Mouse (Mus musculus) stomach, embryonic 14.5 days (tissue): Measurements from ENCODE around the gene Rab8b. TPM values are rescaled to one million over a fixed set of nuclear protein-coding genes. Genes with fewer than 3 reads are reported as not detected.
A peak's percentile ranks its signal among the peaks of the same experiment; 100 is the strongest.
"Not testable (repeated sequence)": the region's sequence is repeated elsewhere in the genome, so short reads cannot be mapped to it uniquely, and the experiment has no call there.

Experiments used
- ATAC-seq: fragments of 200-750 bp; cut with Nextera tagmentation; 2 replicates; pipeline ENCODE4 v1.8.0; 2017; ENCODE audit warnings: low read depth, moderate TSS enrichment; ENCODE audit not compliant: insufficient number of reproducible peaks, insufficient read depth, low FRiP score
- H3K27ac ChIP-seq: fragments of 300-500 bp; sonication (generic); 2 replicates; pipeline ENCODE4 v1.5.1; 2014; ENCODE audit warnings: mild to moderate bottlenecking, low read length, moderate library complexity, mixed read lengths
- H3K27me3 ChIP-seq: fragments of 300-500 bp; sonication (generic); 2 replicates; pipeline ENCODE4 v1.6.1; 2014; ENCODE audit warnings: low read length, control low read depth, mixed read lengths; ENCODE audit not compliant: control insufficient read depth, insufficient read depth
- H3K36me3 ChIP-seq: fragments of 300-500 bp; sonication (generic); 2 replicates; pipeline ENCODE4 v1.6.1; 2014; ENCODE audit warnings: mild to moderate bottlenecking, control low read depth, low read length, moderate library complexity, mixed read lengths; ENCODE audit not compliant: control insufficient read depth, insufficient read depth
- H3K4me1 ChIP-seq: fragments of 300-500 bp; sonication (generic); 2 replicates; pipeline ENCODE4 v1.6.1; 2014; ENCODE audit warnings: low read length, control low read depth, mixed read lengths; ENCODE audit not compliant: control insufficient read depth, insufficient read depth
- H3K4me2 ChIP-seq: fragments of 300-500 bp; sonication (generic); replicated peaks from 2 replicates; pipeline ENCODE4 v1.6.1; 2014; ENCODE audit warnings: low read depth, low read length, control low read depth
- H3K4me3 ChIP-seq: fragments of 300-500 bp; sonication (generic); 2 replicates; pipeline ENCODE4 v1.5.1; 2014; ENCODE audit warnings: low read depth, low read length, control low read depth
- H3K9ac ChIP-seq: fragments of 300-500 bp; sonication (generic); replicated peaks from 2 replicates; pipeline ENCODE4 v1.6.1; 2014; ENCODE audit warnings: low read depth, mild to moderate bottlenecking, control low read depth, low read length, moderate library complexity, mixed read lengths
- H3K9me3 ChIP-seq: fragments of 300-500 bp; sonication (generic); 2 replicates; pipeline ENCODE4 v1.6.1; 2016; ENCODE audit warnings: low read depth, low read length, control low read depth; ENCODE audit not compliant: control insufficient read depth
- WGBS: fragments of 180-500 bp; shearing (Covaris S2); extraction: QIAGEN DNeasy Blood & Tissue Kit; methylation state at CpG from one replicate; pipeline ENCODE4 v1.1.7; 2014; 5-methylcytosine and 5-hydroxymethylcytosine counted together
- polyA plus RNA-seq: library from polyadenylated mRNA; unstranded; fragments of >200 nt; fragmentation: Nextera tagmentation; extraction: Ambion mirVana; gene quantifications from 2 replicates; pipeline ENCODE4 v1.2.1, GENCODE M21; 2014

The Rab8b gene
- polyA plus RNA-seq, 1 experiment from 2014 or later: 25.3 TPM

- Histone ChIP-seq H3K27ac (no peak overlapping the region), H3K27me3 (no peaks in the 10 kb centered on the region), H3K9me3 (no peaks in the 10 kb centered on the region), H3K4me2 (no peak overlapping the region), H3K9ac (no peak overlapping the region), H3K36me3 (no peaks in the 10 kb centered on the region), H3K4me1 (no peaks in the 10 kb centered on the region), H3K4me3 (no peak overlapping the region)
- WGBS: 69% methylated on average over 2 of the region's 2 CpGs
- no peak for ATAC-seq
These were observed 20.4 kb downstream of the Rab8b start for GRCm38 (mm10) chr9:66899072-66899471.

GRCm38 (mm10) chr9:66897851-66898250 is 21.6 kb downstream of the Rab8b start:
- Histone ChIP-seq H3K4me3 (no peak overlapping the region), H3K9ac (no peak overlapping the region), H3K9me3 (no peaks in the 10 kb centered on the region), H3K36me3 (no peaks in the 10 kb centered on the region), H3K27ac (no peak overlapping the region), H3K4me2 (no peak overlapping the region), H3K4me1 (no peaks in the 10 kb centered on the region), H3K27me3 (no peaks in the 10 kb centered on the region)
- ATAC-seq: no peak
- 76% methylated on average over 6 of the region's 6 CpGs for WGBS

GRCm38 (mm10) chr9:66896951-66897350 is 22.5 kb downstream of the Rab8b start:
- no peaks in the 10 kb centered on the region for H3K9me3 ChIP-seq
- no peaks in the 10 kb centered on the region for H3K4me1 ChIP-seq
- H3K9ac ChIP-seq: no peak overlapping the region
- no peak for ATAC-seq
- H3K27me3 ChIP-seq: no peaks in the 10 kb centered on the region
- H3K36me3 ChIP-seq: no peaks in the 10 kb centered on the region
- WGBS: 72% methylated on average over 6 of the region's 6 CpGs
- no peak overlapping the region for H3K4me3 ChIP-seq
- no peak overlapping the region for H3K4me2 ChIP-seq
- H3K27ac ChIP-seq: no peak overlapping the region

GRCm38 (mm10) chr9:66895995-66896394 is 23.5 kb downstream of the Rab8b start:
- H3K27ac ChIP-seq: no peak overlapping the region
- no peaks in the 10 kb centered on the region for H3K9me3 ChIP-seq
- no peaks in the 10 kb centered on the region for H3K27me3 ChIP-seq
- H3K36me3 ChIP-seq: no peaks in the 10 kb centered on the region
- H3K4me1 ChIP-seq: no peaks in the 10 kb centered on the region
- H3K4me3 ChIP-seq: no peak overlapping the region
- H3K9ac ChIP-seq: no peak overlapping the region
- no peak for ATAC-seq
- no peak overlapping the region for H3K4me2 ChIP-seq
- 59% methylated on average over 5 of the region's 5 CpGs for WGBS

- Histone ChIP-seq H3K9me3 (no peaks in the 10 kb centered on the region), H3K9ac (no peak overlapping the region), H3K27ac (no peak overlapping the region), H3K36me3 (no peaks in the 10 kb centered on the region), H3K4me3 (no peak overlapping the region), H3K4me1 (no peaks in the 10 kb centered on the region), H3K27me3 (no peaks in the 10 kb centered on the region), H3K4me2 (no peak overlapping the region)
- ATAC-seq: no peak
- WGBS: 79% methylated on average over 10 of the region's 10 CpGs
These were observed 24.3 kb downstream of the Rab8b start for GRCm38 (mm10) chr9:66895035-66895779.

GRCm38 (mm10) chr9:66894421-66894820 is 25.1 kb downstream of the Rab8b start:
- Histone ChIP-seq H3K27ac (no peak overlapping the region), H3K4me3 (no peak overlapping the region), H3K4me2 (no peak overlapping the region), H3K36me3 (no peaks in the 10 kb centered on the region), H3K4me1 (no peaks in the 10 kb centered on the region), H3K9ac (no peak overlapping the region), H3K27me3 (no peaks in the 10 kb centered on the region), H3K9me3 (no peaks in the 10 kb centered on the region)
- ATAC-seq: no peak
- 90% methylated on average over 1 of the region's 1 CpGs for WGBS

GRCm38 (mm10) chr9:66892456-66892855 is 27.0 kb downstream of the Rab8b start:
- 95% methylated on average over 4 of the region's 4 CpGs for WGBS
- H3K4me1 ChIP-seq: peaks cover 10% of the 10 kb centered on the region; the same call in 1 of the 2 replicates
- not testable (repeated sequence) for H3K9ac ChIP-seq, H3K4me2 ChIP-seq, ATAC-seq, H3K36me3 ChIP-seq, H3K4me3 ChIP-seq, H3K27ac ChIP-seq, H3K9me3 ChIP-seq, H3K27me3 ChIP-seq

- Histone ChIP-seq H3K36me3 (no peaks in the 10 kb centered on the region), H3K27me3 (no peaks in the 10 kb centered on the region), H3K9me3 (no peaks in the 10 kb centered on the region), H3K4me2 (no peak overlapping the region), H3K4me3 (no peak overlapping the region), H3K9ac (no peak overlapping the region), H3K4me1 (peaks cover 23% of the 10 kb centered on the region), H3K27ac (peak overlapping the region; percentile 15; the same call in 1 of the 2 replicates)
- WGBS: 35% methylated on average over 6 of the region's 6 CpGs
- no peak for ATAC-seq
These were observed 31.4 kb downstream of the Rab8b start for GRCm38 (mm10) chr9:66887960-66888610.
